Comparison of ENCODE assay signal across 23 mouse cellular contexts in the genomic region with DNA sequence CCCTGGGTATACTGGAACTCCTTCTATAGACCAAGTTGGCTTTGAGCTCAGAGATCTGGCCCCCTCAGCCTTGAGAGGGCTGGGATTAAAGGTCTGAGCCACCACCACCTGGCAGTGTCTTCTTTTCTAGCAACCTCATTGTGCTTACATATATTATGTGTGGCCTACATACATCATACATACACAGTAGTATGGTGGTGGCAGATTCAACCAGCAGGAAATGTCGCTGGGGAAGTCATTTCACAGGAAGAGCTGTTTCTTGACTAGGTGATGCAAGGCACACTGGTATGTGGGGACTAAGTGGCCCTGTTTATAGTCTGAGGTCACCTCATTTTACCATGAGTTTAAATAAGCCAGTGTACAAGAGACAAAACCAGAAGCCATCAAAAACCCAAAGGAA.
DNase-seq lines count a peak whose midpoint lies in the region; ATAC-seq and TF ChIP-seq lines count a peak whose summit lies in the region.
"Had no signal": no experiment of that assay in that cellular context is flagged by ENCODE, and none has a peak within 500 bp of the region (broad histone marks: within the 10 kb centered on the region; RNA-seq: fewer than 3 reads in every experiment).

No protein-coding gene starts in this region.

- WGBS in liver, embryonic 12.5 days (ENCODE audit: insufficient replicate concordance), result 60% methylated on average over 1 of the region's 1 CpGs
- WGBS in bone marrow, adult 2 months, result 52% methylated on average over 1 of the region's 1 CpGs

- ATAC-seq in liver, embryonic 12.5 days, result no peak
- ATAC-seq: forebrain, embryonic 16.5 days; Patski had no signal

- no peaks in the 10 kb centered on the region for H3K27me3 ChIP-seq in liver, embryonic 12.5 days (replicated peaks)
- H3K27me3 ChIP-seq: embryonic facial prominence, embryonic 13.5 days; hindbrain, embryonic 15.5 days; limb, embryonic 12.5 days; midbrain, embryonic 12.5 days; neural tube, embryonic 12.5 days; Patski had no signal

- no peak overlapping the region for H3K4me3 ChIP-seq in liver, embryonic 12.5 days
- H3K4me3 ChIP-seq in bone marrow, adult 2 months (replicated peaks; ENCODE audit: control insufficient read depth, low read depth, low read length), result no peak overlapping the region
- H3K4me3 ChIP-seq: embryonic facial prominence, embryonic 13.5 days; hindbrain, embryonic 15.5 days; limb, embryonic 12.5 days; midbrain, embryonic 12.5 days; neural tube, embryonic 12.5 days had no signal

- DNase-seq in liver (no peak), 416B (ENCODE audit: low read depth) (peak; percentile 50), adipocyte (ENCODE audit: low spot score) (no peak)
- peak; percentile 77 for DNase-seq in thymus, postnatal 0 days (ENCODE audit: low spot score)
- no peak for DNase-seq in heart, postnatal 4 days
- DNase-seq: adrenal gland, postnatal 14 days; cerebellum, adult 11 months; cerebellum, postnatal 14 days; heart, postnatal 36 days; kidney, adult 11 months; lung, adult 18-20 months; lung, postnatal 36 days; right cerebral cortex, adult 18-20 months had no signal

- peaks cover 18% of the 10 kb centered on the region for H3K4me1 ChIP-seq in liver, embryonic 12.5 days
- no peaks in the 10 kb centered on the region; the same call in 1 of the 2 replicates for H3K4me1 ChIP-seq in bone marrow, adult 2 months (ENCODE audit: control insufficient read depth, insufficient read depth, low read length)
- H3K4me1 ChIP-seq: embryonic facial prominence, embryonic 13.5 days; hindbrain, embryonic 15.5 days; limb, embryonic 12.5 days; midbrain, embryonic 12.5 days; neural tube, embryonic 12.5 days had no signal

- no peaks in the 10 kb centered on the region for H3K9me3 ChIP-seq in liver, embryonic 12.5 days (replicated peaks)
- H3K9me3 ChIP-seq: embryonic facial prominence, embryonic 13.5 days; hindbrain, embryonic 15.5 days; limb, embryonic 12.5 days; midbrain, embryonic 12.5 days; neural tube, embryonic 12.5 days had no signal

- peaks cover 38% of the 10 kb centered on the region for H3K36me3 ChIP-seq in liver, embryonic 12.5 days

- H3K4me2 ChIP-seq in liver, embryonic 12.5 days, result no peak overlapping the region
- H3K4me2 ChIP-seq: embryonic facial prominence, embryonic 13.5 days; heart, embryonic 11.5 days; hindbrain, embryonic 15.5 days; limb, embryonic 12.5 days; midbrain, embryonic 12.5 days; neural tube, embryonic 12.5 days had no signal

- no peak overlapping the region for H3K9ac ChIP-seq in liver, embryonic 12.5 days
- H3K9ac ChIP-seq: embryonic facial prominence, embryonic 13.5 days; hindbrain, embryonic 15.5 days; limb, embryonic 12.5 days; midbrain, embryonic 12.5 days; neural tube, embryonic 12.5 days had no signal

- no peak for TF ChIP-seq POLR2A in bone marrow, adult 2 months (IDR thresholded peaks at IDR 0.05; ENCODE audit: borderline replicate concordance, control insufficient read depth, low read depth, low read length)

- H3K27ac ChIP-seq in liver, embryonic 12.5 days, result 0 out of 2 replicates have a peak overlapping the region, but pooled peaks have one; percentile 11
- H3K27ac ChIP-seq in bone marrow, adult 2 months (ENCODE audit: control insufficient read depth, insufficient read depth, low read depth, low read length, poor library complexity), result 0 out of 2 replicates have a peak overlapping the region, but pooled peaks have one; percentile 23
- H3K27ac ChIP-seq: embryonic facial prominence, embryonic 13.5 days; hindbrain, embryonic 15.5 days; limb, embryonic 12.5 days; midbrain, embryonic 12.5 days; neural tube, embryonic 12.5 days had no signal

- no peak for TF ChIP-seq CTCF in bone marrow, adult 2 months (IDR thresholded peaks at IDR 0.05; ENCODE audit: control insufficient read depth, insufficient read depth, low read length)

Comparison
In these comparisons a context has a peak if more than half of its experiments do, and no peak if none do; other contexts are left out.
1. DNase-seq: peak in 416B (single experiment) and thymus, postnatal 0 days (single experiment); none in liver (single experiment), heart, postnatal 4 days (single experiment) and adipocyte (single experiment).